Mouse (Mus musculus) lung, embryonic 14.5 days (tissue): ENCODE data around the gene Rpap3. TPM values are rescaled to one million over a fixed set of nuclear protein-coding genes. Genes with fewer than 3 reads are reported as not detected.

Experiments used
- ATAC-seq: fragments of 200-750 bp; cut with Nextera tagmentation; 2 replicates; pipeline ENCODE4 v1.8.0; 2017; ENCODE audit warnings: mild to moderate bottlenecking, moderate TSS enrichment, moderate library complexity; ENCODE audit not compliant: insufficient read depth
- DNase-seq: peaks from one replicate; pipeline ENCODE4 v3.0.0-alpha.2; 2015
- H3K27ac ChIP-seq: fragments of 300-500 bp; sonication (generic); 2 replicates; pipeline ENCODE4 v1.5.1; 2014; ENCODE audit warnings: low read depth, mild to moderate bottlenecking, moderate library complexity
- H3K27me3 ChIP-seq: fragments of 300-500 bp; sonication (generic); 2 replicates; pipeline ENCODE4 v1.6.1; 2014; ENCODE audit warnings: low read length, control low read depth; ENCODE audit not compliant: insufficient read depth
- H3K36me3 ChIP-seq: fragments of 300-500 bp; sonication (generic); 2 replicates; pipeline ENCODE4 v1.6.1; 2014; ENCODE audit warnings: control low read depth; ENCODE audit not compliant: insufficient read depth
- H3K4me1 ChIP-seq: fragments of 300-500 bp; sonication (generic); 2 replicates; pipeline ENCODE4 v1.6.1; 2014; ENCODE audit warnings: antibody characterized with exemption, control low read depth; ENCODE audit not compliant: insufficient read depth
- H3K4me2 ChIP-seq: fragments of 300-500 bp; sonication (generic); 2 replicates; pipeline ENCODE4 v1.6.1; 2014; ENCODE audit warnings: mild to moderate bottlenecking
- H3K4me3 ChIP-seq: fragments of 300-500 bp; sonication (generic); 2 replicates; pipeline ENCODE4 v1.5.1; 2014; ENCODE audit warnings: low read depth, low read length
- H3K9ac ChIP-seq: fragments of 300-500 bp; sonication (generic); 2 replicates; pipeline ENCODE4 v1.6.1; 2014
- H3K9me3 ChIP-seq: fragments of 300-500 bp; sonication (generic); 2 replicates; pipeline ENCODE4 v1.6.1; 2016; ENCODE audit warnings: low read depth, low read length, control low read depth
- CTCF ChIP-seq: IDR thresholded peaks from 2 replicates; pipeline ENCODE4 v1.5.1; 2016; ENCODE audit warnings: antibody characterized with exemption, low read depth
- WGBS: fragments of 180-500 bp; shearing (Covaris S2); extraction: QIAGEN DNeasy Blood & Tissue Kit; methylation state at CpG from one replicate; pipeline ENCODE4 v1.1.7; 2014; 5-methylcytosine and 5-hydroxymethylcytosine counted together
- polyA plus RNA-seq: library from polyadenylated mRNA; unstranded; fragments of >200 nt; fragmentation: Nextera tagmentation; extraction: Ambion mirVana; gene quantifications from 2 replicates; pipeline ENCODE4 v1.2.1, GENCODE M21; 2014

Gene Rpap3
- polyA plus RNA-seq, 1 experiment from 2014 or later, result 40.7 TPM

DNA sequence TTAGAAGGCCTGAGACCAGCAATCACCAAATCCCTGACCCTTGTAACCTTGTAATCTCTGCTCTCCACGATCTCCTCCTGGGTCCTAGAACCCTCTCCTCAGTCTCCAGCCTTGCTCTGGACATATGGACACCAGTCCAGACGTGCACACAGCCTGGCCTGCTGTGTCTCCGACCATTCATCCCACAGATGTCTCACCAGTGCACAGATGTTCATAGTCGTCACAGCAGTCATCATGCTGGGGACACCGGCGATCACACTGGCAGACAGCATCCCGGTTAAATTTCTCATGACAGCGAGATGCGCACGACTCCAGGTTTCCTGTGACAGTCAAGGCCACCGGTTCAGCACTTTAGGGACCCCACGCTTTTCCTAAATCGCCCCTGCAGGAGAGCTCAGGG lies 20.7 kb upstream of the Rpap3 start:
- Histone ChIP-seq H3K36me3 (no peaks in the 10 kb centered on the region), H3K4me3 (no peak overlapping the region), H3K4me1 (no peaks in the 10 kb centered on the region), H3K9me3 (no peaks in the 10 kb centered on the region), H3K27ac (no peak overlapping the region), H3K9ac (no peak overlapping the region), H3K27me3 (no peaks in the 10 kb centered on the region), H3K4me2 (no peak overlapping the region)
- TF ChIP-seq CTCF, result no peak
- WGBS, result 74% methylated on average over 13 of the region's 13 CpGs
- DNase-seq, result no peak
- no peak for ATAC-seq

DNA sequence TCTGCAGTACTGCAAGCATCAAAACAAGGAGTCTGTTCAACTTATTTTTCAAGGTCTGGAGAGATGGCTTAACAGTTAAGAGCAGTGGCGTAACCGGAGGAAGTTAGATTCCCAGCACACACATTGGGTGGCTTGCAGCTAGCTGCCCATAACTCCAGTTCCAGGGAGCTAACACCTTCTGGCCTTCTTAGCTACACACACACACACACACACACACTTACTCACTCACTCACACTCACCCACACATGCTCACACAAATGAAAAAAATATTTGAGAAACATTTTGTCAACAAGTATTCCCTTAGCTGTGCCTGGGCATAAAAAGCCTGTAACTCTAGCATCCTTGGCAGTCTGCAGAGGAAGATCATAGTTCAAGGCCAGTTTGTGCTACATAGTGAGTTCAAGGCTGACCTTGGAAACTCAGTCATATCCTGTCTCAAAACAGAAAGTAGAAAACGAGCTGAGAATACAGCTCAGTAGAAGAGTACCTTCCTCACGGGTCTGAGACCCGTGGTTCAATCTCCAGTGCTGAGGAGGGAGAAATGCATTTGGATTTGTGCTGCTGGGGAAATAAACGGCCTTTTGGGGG lies 19.7 kb upstream of the Rpap3 start:
- DNase-seq (no peak), ATAC-seq (no peak)
- H3K27me3 ChIP-seq, result no peaks in the 10 kb centered on the region
- H3K4me1 ChIP-seq, result no peaks in the 10 kb centered on the region
- H3K9ac ChIP-seq, result no peak overlapping the region
- no peaks in the 10 kb centered on the region for H3K9me3 ChIP-seq
- no peak overlapping the region for H3K4me2 ChIP-seq
- 71% methylated on average over 6 of the region's 6 CpGs for WGBS
- no peaks in the 10 kb centered on the region for H3K36me3 ChIP-seq
- H3K27ac ChIP-seq, result no peak overlapping the region
- no peak for TF ChIP-seq CTCF
- H3K4me3 ChIP-seq, result no peak overlapping the region

DNA sequence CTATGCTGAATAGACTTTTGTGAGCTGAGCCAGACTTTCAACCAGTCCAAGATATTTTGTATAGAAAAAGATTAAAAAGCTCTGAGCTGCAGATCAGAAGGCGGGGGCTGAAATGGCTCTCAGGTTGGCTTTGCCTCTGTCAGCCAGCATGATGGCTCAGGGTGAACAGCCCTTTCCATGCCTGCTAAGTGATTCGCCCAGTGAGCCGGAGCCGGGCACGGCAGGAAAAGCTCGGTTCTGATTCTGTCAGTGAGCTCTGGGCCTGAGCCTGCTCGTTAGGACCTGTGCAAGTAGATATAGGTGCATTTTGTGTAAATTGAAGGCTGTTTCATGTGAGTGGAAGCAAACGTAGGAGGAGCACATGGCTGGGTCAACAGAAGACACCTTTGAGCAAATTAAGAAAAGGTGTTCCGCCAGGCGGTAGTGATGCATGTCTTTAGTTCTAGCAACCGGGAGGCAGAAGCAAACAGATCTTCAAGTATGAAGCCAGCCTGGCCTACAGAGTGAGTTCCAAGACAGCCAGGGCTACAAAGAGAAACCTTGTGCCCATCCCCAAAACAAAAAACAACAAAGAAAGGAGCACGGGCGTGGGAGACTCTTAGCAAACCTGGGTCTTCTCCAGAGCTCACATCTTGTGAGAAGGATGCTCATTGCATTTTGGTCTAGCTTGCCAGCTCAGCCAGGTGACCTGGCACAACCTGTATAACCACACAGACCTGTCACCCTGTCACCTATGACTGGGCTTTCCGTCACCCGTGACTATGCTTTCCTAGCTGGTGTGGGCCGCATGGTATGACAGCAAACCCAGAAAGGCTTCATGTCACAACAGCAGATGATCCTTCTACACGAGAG lies 18.9 kb upstream of the Rpap3 start:
- no peaks in the 10 kb centered on the region for H3K36me3 ChIP-seq
- no peak overlapping the region for H3K4me3 ChIP-seq
- no peak for TF ChIP-seq CTCF
- WGBS, result 81% methylated on average over 17 of the region's 17 CpGs
- ATAC-seq (no peak), DNase-seq (no peak)
- no peak overlapping the region for H3K27ac ChIP-seq
- H3K9ac ChIP-seq, result no peak overlapping the region
- no peaks in the 10 kb centered on the region for H3K9me3 ChIP-seq
- no peaks in the 10 kb centered on the region for H3K4me1 ChIP-seq
- no peaks in the 10 kb centered on the region for H3K27me3 ChIP-seq
- H3K4me2 ChIP-seq, result no peak overlapping the region

DNA sequence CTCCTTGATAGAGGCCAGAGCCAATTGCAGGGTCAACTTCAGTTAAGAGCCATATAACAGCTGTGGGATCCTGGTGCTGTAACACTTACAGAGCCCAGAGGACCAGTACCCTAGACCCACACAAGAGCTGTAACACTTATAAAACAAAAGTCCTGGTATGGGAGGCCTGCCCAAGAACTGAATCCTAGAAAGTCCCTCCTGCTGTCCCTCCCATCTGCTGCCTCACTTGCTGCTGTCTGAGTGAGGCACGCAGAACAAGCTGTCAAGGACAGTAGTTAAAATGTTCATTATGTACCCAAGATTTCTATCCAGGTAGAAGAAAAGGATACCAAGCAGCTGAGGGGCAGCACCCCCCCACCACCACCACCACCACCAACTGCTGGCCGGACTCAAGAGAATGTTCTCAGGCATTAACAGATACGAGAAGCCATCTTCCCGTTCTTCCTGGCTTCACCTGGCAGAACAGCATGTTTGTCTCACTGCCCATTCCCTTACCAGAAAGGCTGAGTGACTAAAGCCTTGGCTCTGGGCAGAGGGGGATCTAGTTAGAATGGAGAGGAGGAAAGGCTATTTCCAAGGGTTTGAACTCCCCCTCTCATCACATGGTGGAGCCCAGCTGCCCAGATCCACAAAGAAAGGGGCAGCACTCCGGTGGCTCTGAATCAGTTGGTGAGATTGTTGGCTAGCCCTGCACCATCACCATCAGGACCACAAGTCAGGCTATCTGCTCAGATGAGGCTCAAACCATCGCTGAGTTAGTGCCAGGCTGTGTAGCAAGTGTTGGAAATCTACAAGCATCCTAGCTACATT lies 18.1 kb upstream of the Rpap3 start:
- Histone ChIP-seq H3K9ac (no peak overlapping the region), H3K27me3 (no peaks in the 10 kb centered on the region), H3K4me2 (no peak overlapping the region), H3K9me3 (no peaks in the 10 kb centered on the region), H3K4me3 (no peak overlapping the region), H3K36me3 (no peaks in the 10 kb centered on the region), H3K4me1 (no peaks in the 10 kb centered on the region), H3K27ac (no peak overlapping the region)
- TF ChIP-seq CTCF, result no peak
- DNase-seq, result no peak
- ATAC-seq, result no peak
- WGBS, result 81% methylated on average over 6 of the region's 6 CpGs

DNA sequence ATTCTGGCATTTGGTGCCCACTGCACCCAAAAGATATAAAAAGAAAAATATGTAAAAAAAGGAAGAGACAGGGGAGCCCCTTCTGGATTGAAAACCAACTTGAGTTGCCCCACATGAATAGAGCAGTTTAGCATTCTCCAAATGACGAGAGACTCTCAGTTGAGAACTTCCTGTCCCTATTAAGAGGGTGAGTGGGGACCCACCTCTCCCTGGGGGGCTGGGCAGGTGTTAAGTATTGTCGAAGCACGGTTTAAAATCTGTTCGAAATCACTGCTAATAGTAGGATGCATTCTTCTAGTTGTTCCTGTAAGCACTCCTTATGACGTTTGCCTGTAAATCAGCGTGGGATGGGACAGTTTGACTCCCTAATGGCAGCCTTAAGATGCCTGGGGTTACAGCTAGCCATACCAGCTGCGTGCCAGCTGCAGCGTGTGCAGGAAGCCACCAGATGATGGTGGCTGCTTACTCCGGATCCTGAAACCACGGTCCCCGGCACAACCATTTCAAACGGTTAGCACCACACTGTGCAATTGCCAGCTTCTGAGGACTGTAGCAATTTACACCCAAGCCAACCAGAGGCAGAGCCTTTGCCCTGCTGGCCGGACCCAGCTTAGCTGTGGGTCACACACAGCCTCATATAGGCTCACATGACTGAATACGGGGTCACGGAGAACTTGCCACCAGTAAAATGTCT lies 15.5 kb upstream of the Rpap3 start:
- H3K27me3 ChIP-seq, result no peaks in the 10 kb centered on the region
- no peaks in the 10 kb centered on the region for H3K4me1 ChIP-seq
- no peak overlapping the region for H3K27ac ChIP-seq
- H3K9ac ChIP-seq, result no peak overlapping the region
- no peak for TF ChIP-seq CTCF
- no peak for DNase-seq
- 70% methylated on average over 15 of the region's 15 CpGs for WGBS
- no peak overlapping the region for H3K4me3 ChIP-seq
- ATAC-seq, result no peak
- no peaks in the 10 kb centered on the region for H3K36me3 ChIP-seq
- no peak overlapping the region for H3K4me2 ChIP-seq
- no peaks in the 10 kb centered on the region for H3K9me3 ChIP-seq

DNA sequence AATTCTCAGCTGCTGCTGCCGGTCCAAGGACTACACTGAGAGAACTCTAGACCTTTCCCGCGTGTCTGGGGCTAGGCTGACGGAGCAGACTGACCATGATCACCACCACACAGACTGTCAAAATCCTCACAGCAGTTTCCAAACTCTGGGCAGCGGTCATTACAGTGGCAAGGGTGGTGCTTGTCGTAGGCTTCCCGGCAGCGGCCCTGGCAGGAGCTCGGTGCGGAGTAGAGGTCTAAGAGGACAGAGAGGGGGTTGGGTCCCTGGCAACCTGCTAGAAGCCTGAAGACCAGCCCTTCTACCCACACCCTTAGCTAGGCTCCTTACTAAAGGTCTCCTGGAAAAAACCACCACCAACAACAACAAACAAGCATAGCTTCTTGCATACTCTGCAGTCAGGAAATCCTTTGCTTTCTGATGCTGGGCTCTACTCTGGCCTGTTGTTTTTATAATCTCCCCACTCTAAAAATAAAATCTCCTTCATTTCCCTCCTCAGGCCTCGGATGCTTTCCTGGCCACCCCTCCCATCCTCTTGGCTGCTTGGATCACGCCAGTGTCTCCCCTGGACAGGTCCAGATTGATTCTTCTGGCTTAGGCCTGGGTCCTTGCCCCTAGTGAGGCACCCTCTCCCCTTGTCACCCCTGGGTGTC lies 14.5 kb upstream of the Rpap3 start:
- WGBS, result 63% methylated on average over 12 of the region's 12 CpGs
- Histone ChIP-seq H3K4me1 (no peaks in the 10 kb centered on the region), H3K9me3 (no peaks in the 10 kb centered on the region), H3K4me2 (no peak overlapping the region), H3K9ac (no peak overlapping the region), H3K4me3 (no peak overlapping the region), H3K36me3 (no peaks in the 10 kb centered on the region), H3K27me3 (no peaks in the 10 kb centered on the region), H3K27ac (0 out of 2 replicates have a peak overlapping the region, but pooled peaks have one; percentile 6)
- DNase-seq (no peak), ATAC-seq (no peak)
- no peak for TF ChIP-seq CTCF
